Mouse (Mus musculus) G1E (cell line): ENCODE measurements around the gene Smtnl1.

Source experiments
- CTCF ChIP-seq: IDR thresholded peaks from 2 replicates; pipeline ENCODE4 v1.5.1; 2012; ENCODE audit warnings: low read depth, low read length, inconsistent platforms, mixed read lengths
- GATA1 ChIP-seq: IDR thresholded peaks from 2 replicates; pipeline ENCODE4 v1.6.1; 2012; ENCODE audit warnings: borderline replicate concordance, low read length, inconsistent platforms, mixed read lengths
- GATA2 ChIP-seq: IDR thresholded peaks from 2 replicates; pipeline ENCODE4 v1.6.1; 2012; ENCODE audit warnings: low read depth, low read length, inconsistent platforms, borderline replicate concordance
- POLR2AphosphoS5 ChIP-seq: IDR thresholded peaks from 2 replicates; pipeline ENCODE4 v1.6.1; 2012; ENCODE audit warnings: low read depth, low read length, inconsistent platforms; ENCODE audit not compliant: insufficient replicate concordance

- TF ChIP-seq CTCF (peak; percentile 43; the same call in 1 of the 2 replicates), POLR2AphosphoS5 (no peak), GATA2 (no peak), GATA1 (no peak)
Observed at GRCm38 (mm10) chr2:84855732-84856131, 33.3 kb upstream of the Smtnl1 start.
